8 mouse cellular contexts compared by ENCODE assay signal in genomic region chr15:27856050-27856787, GRCm38 (mm10).
DNase-seq lines count a peak whose midpoint lies in the region; ATAC-seq and TF ChIP-seq lines count a peak whose summit lies in the region.

No protein-coding gene starts in this region.

- no peak overlapping the region for H3K9ac ChIP-seq in hindbrain, embryonic 14.5 days
- H3K9ac ChIP-seq in lung, embryonic 16.5 days (ENCODE audit: low read length): no peak overlapping the region
- H3K9ac ChIP-seq in midbrain, embryonic 15.5 days: no peak overlapping the region

- H3K4me1 ChIP-seq in hindbrain, embryonic 14.5 days (replicated peaks; ENCODE audit: control insufficient read depth, insufficient read depth, low read length): no peaks in the 10 kb centered on the region; the same call in 1 of the 2 replicates
- peaks cover 13% of the 10 kb centered on the region for H3K4me1 ChIP-seq in lung, embryonic 16.5 days (replicated peaks; ENCODE audit: control insufficient read depth, insufficient read depth, low read length)
- H3K4me1 ChIP-seq in midbrain, embryonic 15.5 days: no peaks in the 10 kb centered on the region

- 0 out of 2 replicates have a peak, but pooled peaks have one; percentile 3 for TF ChIP-seq CTCF in brain, embryonic 14.5 days (IDR thresholded peaks at IDR 0.05; ENCODE audit: borderline replicate concordance, extremely low read depth, insufficient read depth, insufficient read length)

- no peak overlapping the region for H3K4me3 ChIP-seq in hindbrain, embryonic 14.5 days (replicated peaks; ENCODE audit: low read length)
- H3K4me3 ChIP-seq in lung, embryonic 16.5 days (ENCODE audit: low read length): no peak overlapping the region
- H3K4me3 ChIP-seq in midbrain, embryonic 15.5 days: no peak overlapping the region

- DNase-seq in embryo, embryonic 11 days: peak; percentile 8
- no peak for DNase-seq in embryo, embryonic 10.5 days (ENCODE audit: low spot score)
- DNase-seq in brain, embryonic 14.5 days (ENCODE audit: low read depth): no peak
- no peak for DNase-seq in hindbrain, embryonic 14.5 days (ENCODE audit: low spot score)
- DNase-seq in thymus, postnatal 36 days: peak; percentile 30
- DNase-seq in layer of hippocampus, postnatal 25 days (ENCODE audit: extremely low spot score in 1 of 2, low spot score in 1 of 2): no peak

- ATAC-seq in hindbrain, embryonic 14.5 days (ENCODE audit: low FRiP score): no peak
- peak; percentile 40; the same call in 1 of the 2 replicates for ATAC-seq in lung, embryonic 16.5 days (ENCODE audit: low read depth)
- no peak for ATAC-seq in midbrain, embryonic 15.5 days (replicated peaks)

- peaks cover 60% of the 10 kb centered on the region for H3K36me3 ChIP-seq in hindbrain, embryonic 14.5 days (replicated peaks; ENCODE audit: control insufficient read depth, insufficient read depth)
- H3K36me3 ChIP-seq in lung, embryonic 16.5 days (ENCODE audit: control insufficient read depth, insufficient read depth, low read length): peaks cover 9% of the 10 kb centered on the region; the same call in 1 of the 2 replicates
- peaks cover 26% of the 10 kb centered on the region for H3K36me3 ChIP-seq in midbrain, embryonic 15.5 days (replicated peaks)

- no peaks in the 10 kb centered on the region for H3K27me3 ChIP-seq in hindbrain, embryonic 14.5 days (ENCODE audit: control insufficient read depth, insufficient read depth, low read length)
- no peaks in the 10 kb centered on the region for H3K27me3 ChIP-seq in lung, embryonic 16.5 days (ENCODE audit: control insufficient read depth, insufficient read depth, low read depth, low read length)
- H3K27me3 ChIP-seq in midbrain, embryonic 15.5 days (replicated peaks): no peaks in the 10 kb centered on the region

- TF ChIP-seq POLR2A in brain, embryonic 14.5 days (IDR thresholded peaks at IDR 0.05; ENCODE audit: borderline replicate concordance, extremely low read depth, insufficient read depth, insufficient read length, poor library complexity, severe bottlenecking): no peak

- H3K9me3 ChIP-seq in hindbrain, embryonic 14.5 days (ENCODE audit: control insufficient read depth, low read length): no peaks in the 10 kb centered on the region
- H3K9me3 ChIP-seq in lung, embryonic 16.5 days (ENCODE audit: control insufficient read depth, low read length): no peaks in the 10 kb centered on the region
- no peaks in the 10 kb centered on the region for H3K9me3 ChIP-seq in midbrain, embryonic 15.5 days

- 0 out of 2 replicates have a peak overlapping the region, but pooled peaks have one; percentile 9 for H3K27ac ChIP-seq in hindbrain, embryonic 14.5 days
- peak overlapping the region; percentile 25; the same call in 1 of the 2 replicates for H3K27ac ChIP-seq in lung, embryonic 16.5 days (ENCODE audit: low read length)
- H3K27ac ChIP-seq in midbrain, embryonic 15.5 days: no peak overlapping the region

- WGBS in hindbrain, embryonic 14.5 days: 55% methylated on average over 29 of the region's 29 CpGs
- 29% methylated on average over 29 of the region's 29 CpGs for WGBS in lung, embryonic 16.5 days
- WGBS in midbrain, embryonic 15.5 days: 69% methylated on average over 29 of the region's 29 CpGs

- H3K4me2 ChIP-seq in hindbrain, embryonic 14.5 days (replicated peaks): no peak overlapping the region; the same call in 1 of the 2 replicates
- H3K4me2 ChIP-seq in lung, embryonic 16.5 days (ENCODE audit: low read depth, low read length): 0 out of 2 replicates have a peak overlapping the region, but pooled peaks have one; percentile 15
- H3K4me2 ChIP-seq in midbrain, embryonic 15.5 days: no peak overlapping the region

Comparison
In these comparisons a context has a peak if more than half of its experiments do, and no peak if none do; other contexts are left out.
1. DNase-seq: peak in embryo, embryonic 11 days (single experiment) and thymus, postnatal 36 days (2 of 2); none in embryo, embryonic 10.5 days (single experiment), brain, embryonic 14.5 days (single experiment), hindbrain, embryonic 14.5 days (single experiment) and layer of hippocampus, postnatal 25 days (0 of 2).